Mouse (Mus musculus): ENCODE data around the gene 9430007A20Rik. TPM values are rescaled to one million over a fixed set of nuclear protein-coding genes. Genes with fewer than 3 reads are reported as not detected.

9430007A20Rik gene
- polyA plus RNA-seq (2015; fragmentation: Illumina TruSeq; extraction: RNeasy Lipid Tissue Mini Kit (QIAGEN cat#74804); ENCODE audit: low read depth, low replicate concordance), result not detected

GRCm38 (mm10) chr4:144519522-144519921, at the start of gene 9430007A20Rik:
TSS of gene 9430007A20Rik (plus strand) at chr4:144519822.

GRCm38 (mm10) chr4:144565034-144565433, 45.4 kb downstream of the 9430007A20Rik start, which contains the start of gene Gm13124:
TSS of gene Gm13124 (minus strand) at chr4:144565134.

Other genes starting within 250 kb of the 9430007A20Rik start
- not detected for gene Pramel5, start 239.3 kb upstream of the 9430007A20Rik start, polyA plus RNA-seq (2015; fragmentation: Illumina TruSeq; extraction: RNeasy Lipid Tissue Mini Kit (QIAGEN cat#74804); ENCODE audit: low read depth, low replicate concordance)
- gene Gm13128, start 189.6 kb upstream of the 9430007A20Rik start, polyA plus RNA-seq (2015; fragmentation: Illumina TruSeq; extraction: RNeasy Lipid Tissue Mini Kit (QIAGEN cat#74804); ENCODE audit: low read depth, low replicate concordance), result not detected
- not detected for gene Gm13119, start 161.9 kb upstream of the 9430007A20Rik start, polyA plus RNA-seq (2015; fragmentation: Illumina TruSeq; extraction: RNeasy Lipid Tissue Mini Kit (QIAGEN cat#74804); ENCODE audit: low read depth, low replicate concordance)
- gene Pramef20, start 141.9 kb upstream of the 9430007A20Rik start, polyA plus RNA-seq (2015; fragmentation: Illumina TruSeq; extraction: RNeasy Lipid Tissue Mini Kit (QIAGEN cat#74804); ENCODE audit: low read depth, low replicate concordance), result not detected
- gene Pramef12, start 111.4 kb upstream of the 9430007A20Rik start, polyA plus RNA-seq (2015; fragmentation: Illumina TruSeq; extraction: RNeasy Lipid Tissue Mini Kit (QIAGEN cat#74804); ENCODE audit: low read depth, low replicate concordance), result not detected
- not detected for gene 1700012P22Rik, start 81.0 kb upstream of the 9430007A20Rik start, polyA plus RNA-seq (2015; fragmentation: Illumina TruSeq; extraction: RNeasy Lipid Tissue Mini Kit (QIAGEN cat#74804); ENCODE audit: low read depth, low replicate concordance)
- not detected for gene Gm9944, start 66.5 kb upstream of the 9430007A20Rik start, polyA plus RNA-seq (2015; fragmentation: Illumina TruSeq; extraction: RNeasy Lipid Tissue Mini Kit (QIAGEN cat#74804); ENCODE audit: low read depth, low replicate concordance)
- not detected for gene Aadacl3, start 56.1 kb upstream of the 9430007A20Rik start, polyA plus RNA-seq (2015; fragmentation: Illumina TruSeq; extraction: RNeasy Lipid Tissue Mini Kit (QIAGEN cat#74804); ENCODE audit: low read depth, low replicate concordance)
- gene Gm13124, start 45.3 kb downstream of the 9430007A20Rik start, polyA plus RNA-seq (2015; fragmentation: Illumina TruSeq; extraction: RNeasy Lipid Tissue Mini Kit (QIAGEN cat#74804); ENCODE audit: low read depth, low replicate concordance), result not detected
- not detected for gene Aadacl4, start 93.9 kb downstream of the 9430007A20Rik start, polyA plus RNA-seq (2015; fragmentation: Illumina TruSeq; extraction: RNeasy Lipid Tissue Mini Kit (QIAGEN cat#74804); ENCODE audit: low read depth, low replicate concordance)
- not detected for gene Gm436, start 166.5 kb downstream of the 9430007A20Rik start, polyA plus RNA-seq (2015; fragmentation: Illumina TruSeq; extraction: RNeasy Lipid Tissue Mini Kit (QIAGEN cat#74804); ENCODE audit: low read depth, low replicate concordance)
- gene Gm13178, start 201.6 kb downstream of the 9430007A20Rik start, polyA plus RNA-seq (2015; fragmentation: Illumina TruSeq; extraction: RNeasy Lipid Tissue Mini Kit (QIAGEN cat#74804); ENCODE audit: low read depth, low replicate concordance), result not detected